Mouse (Mus musculus) lung, embryonic 16.5 days (tissue): Measurements from ENCODE around the gene Mdh2. TPM values are rescaled to one million over a fixed set of nuclear protein-coding genes. Genes with fewer than 3 reads are reported as not detected.

Experiments
- ATAC-seq: fragments of 200-750 bp; cut with Nextera tagmentation; 2 replicates; pipeline ENCODE4 v1.8.0; 2017; ENCODE audit warnings: low read depth, mild to moderate bottlenecking, moderate library complexity
- H3K27ac ChIP-seq: fragments of 300-500 bp; sonication (generic); 2 replicates; pipeline ENCODE4 v1.5.1; 2014; ENCODE audit warnings: mild to moderate bottlenecking, control low read depth, low read length
- H3K27me3 ChIP-seq: fragments of 300-500 bp; sonication (generic); 2 replicates; pipeline ENCODE4 v1.6.1; 2014; ENCODE audit warnings: low read depth, low read length, mixed read lengths; ENCODE audit not compliant: control insufficient read depth, insufficient read depth
- H3K36me3 ChIP-seq: fragments of 300-500 bp; sonication (generic); 2 replicates; pipeline ENCODE4 v1.6.1; 2014; ENCODE audit warnings: low read length; ENCODE audit not compliant: control insufficient read depth, insufficient read depth
- H3K4me1 ChIP-seq: fragments of 300-500 bp; sonication (generic); replicated peaks from 2 replicates; pipeline ENCODE4 v1.6.1; 2014; ENCODE audit warnings: low read length, mixed read lengths; ENCODE audit not compliant: control insufficient read depth, insufficient read depth
- H3K4me2 ChIP-seq: fragments of 300-500 bp; sonication (generic); 2 replicates; pipeline ENCODE4 v1.6.1; 2014; ENCODE audit warnings: low read depth, low read length, control low read depth
- H3K4me3 ChIP-seq: fragments of 300-500 bp; sonication (generic); 2 replicates; pipeline ENCODE4 v1.5.1; 2014; ENCODE audit warnings: mild to moderate bottlenecking, low read length, control low read depth
- H3K9ac ChIP-seq: fragments of 300-500 bp; sonication (generic); 2 replicates; pipeline ENCODE4 v1.6.1; 2014; ENCODE audit warnings: low read length, control low read depth
- H3K9me3 ChIP-seq: fragments of 300-500 bp; sonication (generic); 2 replicates; pipeline ENCODE4 v1.6.1; 2016; ENCODE audit warnings: low read length; ENCODE audit not compliant: control insufficient read depth
- WGBS: fragments of 180-500 bp; shearing (Covaris S2); extraction: QIAGEN DNeasy Blood & Tissue Kit; methylation state at CpG from one replicate; pipeline ENCODE4 v1.1.7; 2014; 5-methylcytosine and 5-hydroxymethylcytosine counted together
- polyA plus RNA-seq: library from polyadenylated mRNA; unstranded; fragments of >200 nt; fragmentation: Nextera tagmentation; extraction: Ambion mirVana; gene quantifications from 2 replicates; pipeline ENCODE4 v1.2.1, GENCODE M21; 2015

Gene Mdh2
- polyA plus RNA-seq, 1 experiment from 2014 or later: 433 TPM

- Histone ChIP-seq H3K9me3 (no peaks in the 10 kb centered on the region), H3K4me2 (no peak overlapping the region), H3K36me3 (peaks cover 42% of the 10 kb centered on the region), H3K4me1 (no peaks in the 10 kb centered on the region), H3K9ac (no peak overlapping the region), H3K27me3 (no peaks in the 10 kb centered on the region), H3K4me3 (no peak overlapping the region), H3K27ac (no peak overlapping the region)
- WGBS: 74% methylated on average over 7 of the region's 7 CpGs
- no peak for ATAC-seq
These were observed 41.1 kb upstream of the Mdh2 start for GRCm38 (mm10) chr5:135737154-135737553.

- H3K27ac ChIP-seq: no peak overlapping the region
- peaks cover 33% of the 10 kb centered on the region for H3K36me3 ChIP-seq
- 19% methylated on average over 6 of the region's 6 CpGs for WGBS
- no peak for ATAC-seq
- H3K4me3 ChIP-seq: no peak overlapping the region
- no peaks in the 10 kb centered on the region for H3K9me3 ChIP-seq
- peaks cover 4% of the 10 kb centered on the region for H3K4me1 ChIP-seq
- no peak overlapping the region for H3K4me2 ChIP-seq
- H3K27me3 ChIP-seq: no peaks in the 10 kb centered on the region
- no peak overlapping the region for H3K9ac ChIP-seq
These were observed 40.0 kb upstream of the Mdh2 start for GRCm38 (mm10) chr5:135738266-135738665.

GRCm38 (mm10) chr5:135742156-135742555 is 36.1 kb upstream of the Mdh2 start:
- no peaks in the 10 kb centered on the region for H3K27me3 ChIP-seq
- H3K27ac ChIP-seq: no peak overlapping the region
- H3K36me3 ChIP-seq: no peaks in the 10 kb centered on the region; the same call in 1 of the 2 replicates
- no peaks in the 10 kb centered on the region for H3K9me3 ChIP-seq
- 53% methylated on average over 10 of the region's 10 CpGs for WGBS
- ATAC-seq: no peak
- no peak overlapping the region for H3K9ac ChIP-seq
- no peak overlapping the region for H3K4me2 ChIP-seq
- H3K4me1 ChIP-seq: peaks cover 6% of the 10 kb centered on the region
- no peak overlapping the region for H3K4me3 ChIP-seq

- peak; percentile 54 for ATAC-seq
- Histone ChIP-seq H3K4me1 (peaks cover 6% of the 10 kb centered on the region), H3K4me3 (peak overlapping the region; percentile 92), H3K36me3 (no peaks in the 10 kb centered on the region; the same call in 1 of the 2 replicates), H3K9me3 (no peaks in the 10 kb centered on the region), H3K9ac (peak overlapping the region; percentile 84), H3K4me2 (peak overlapping the region; percentile 91), H3K27ac (no peak overlapping the region), H3K27me3 (no peaks in the 10 kb centered on the region)
- whole genome bisulfite sequencing: 20% methylated on average over 18 of the region's 18 CpGs
These were observed 35.1 kb upstream of the Mdh2 start for GRCm38 (mm10) chr5:135742941-135743740.

- peak within 1 kb of the TSS; percentile 84 for H3K9ac ChIP-seq
- no peaks in the 10 kb centered on the region for H3K27me3 ChIP-seq
- peak within 1 kb of the TSS; percentile 91 for H3K4me2 ChIP-seq
- no peaks in the 10 kb centered on the region for H3K9me3 ChIP-seq
- H3K36me3 ChIP-seq: no peaks in the 10 kb centered on the region; the same call in 1 of the 2 replicates
- under 1% methylated on average over 59 of the region's 60 CpGs for WGBS
- ATAC-seq: peak; percentile 99
- peaks cover 6% of the 10 kb centered on the region for H3K4me1 ChIP-seq
- H3K27ac ChIP-seq: peak within 1 kb of the TSS; percentile 43
- H3K4me3 ChIP-seq: peak within 1 kb of the TSS; percentile 92
These were observed 34.3 kb upstream of the Mdh2 start, which contains the start of gene Tmem120a for GRCm38 (mm10) chr5:135743741-135744609. TSS of gene Tmem120a (minus strand) at chr5:135744448.

GRCm38 (mm10) chr5:135744742-135745141 is 33.5 kb upstream of the Mdh2 start:
- Histone ChIP-seq H3K36me3 (no peaks in the 10 kb centered on the region; the same call in 1 of the 2 replicates), H3K4me3 (peak overlapping the region; percentile 92), H3K9me3 (no peaks in the 10 kb centered on the region), H3K9ac (peak overlapping the region; percentile 55), H3K27ac (peak overlapping the region; percentile 43; the same call in 1 of the 2 replicates), H3K4me2 (peak overlapping the region; percentile 91), H3K27me3 (no peaks in the 10 kb centered on the region), H3K4me1 (peaks cover 6% of the 10 kb centered on the region)
- no peak for ATAC-seq
- 20% methylated on average over 12 of the region's 12 CpGs for WGBS

GRCm38 (mm10) chr5:135751041-135751440 is 27.2 kb upstream of the Mdh2 start:
- no peak for ATAC-seq
- 78% methylated on average over 1 of the region's 1 CpGs for WGBS

GRCm38 (mm10) chr5:135751595-135751994 is 26.7 kb upstream of the Mdh2 start:
- no peak for ATAC-seq
- Histone ChIP-seq H3K4me1 (no peaks in the 10 kb centered on the region), H3K27ac (no peak overlapping the region), H3K9me3 (peaks cover 2% of the 10 kb centered on the region; the same call in 1 of the 2 replicates), H3K4me3 (no peak overlapping the region), H3K27me3 (no peaks in the 10 kb centered on the region), H3K36me3 (no peaks in the 10 kb centered on the region), H3K9ac (no peak overlapping the region), H3K4me2 (no peak overlapping the region)
- WGBS: 61% methylated on average over 2 of the region's 2 CpGs

More at GRCm38 (mm10) chr5:135751041-135751440, 27.2 kb upstream of the Mdh2 start:
- no peak overlapping the region for H3K4me2 ChIP-seq
- H3K4me3 ChIP-seq: no peak overlapping the region
- H3K4me1 ChIP-seq: no peaks in the 10 kb centered on the region
- no peaks in the 10 kb centered on the region for H3K36me3 ChIP-seq
- no peaks in the 10 kb centered on the region for H3K27me3 ChIP-seq
- H3K27ac ChIP-seq: no peak overlapping the region
- H3K9ac ChIP-seq: no peak overlapping the region
- H3K9me3 ChIP-seq: peaks cover 2% of the 10 kb centered on the region; the same call in 1 of the 2 replicates

- no peak for ATAC-seq
- Histone ChIP-seq H3K4me1 (no peaks in the 10 kb centered on the region), H3K36me3 (no peaks in the 10 kb centered on the region), H3K9me3 (no peaks in the 10 kb centered on the region), H3K4me3 (no peak overlapping the region), H3K27ac (no peak overlapping the region), H3K27me3 (no peaks in the 10 kb centered on the region), H3K4me2 (no peak overlapping the region), H3K9ac (no peak overlapping the region)
- 55% methylated on average over 3 of the region's 3 CpGs for WGBS
These were observed 16.4 kb upstream of the Mdh2 start for GRCm38 (mm10) chr5:135761881-135762280.
